Mouse (Mus musculus) thymus, postnatal 25 days (tissue): ENCODE results near the gene Pde10a.

Source experiments
- DNase-seq: peaks from one replicate; pipeline ENCODE4 v3.0.0; 2022

The Pde10a gene

DNA sequence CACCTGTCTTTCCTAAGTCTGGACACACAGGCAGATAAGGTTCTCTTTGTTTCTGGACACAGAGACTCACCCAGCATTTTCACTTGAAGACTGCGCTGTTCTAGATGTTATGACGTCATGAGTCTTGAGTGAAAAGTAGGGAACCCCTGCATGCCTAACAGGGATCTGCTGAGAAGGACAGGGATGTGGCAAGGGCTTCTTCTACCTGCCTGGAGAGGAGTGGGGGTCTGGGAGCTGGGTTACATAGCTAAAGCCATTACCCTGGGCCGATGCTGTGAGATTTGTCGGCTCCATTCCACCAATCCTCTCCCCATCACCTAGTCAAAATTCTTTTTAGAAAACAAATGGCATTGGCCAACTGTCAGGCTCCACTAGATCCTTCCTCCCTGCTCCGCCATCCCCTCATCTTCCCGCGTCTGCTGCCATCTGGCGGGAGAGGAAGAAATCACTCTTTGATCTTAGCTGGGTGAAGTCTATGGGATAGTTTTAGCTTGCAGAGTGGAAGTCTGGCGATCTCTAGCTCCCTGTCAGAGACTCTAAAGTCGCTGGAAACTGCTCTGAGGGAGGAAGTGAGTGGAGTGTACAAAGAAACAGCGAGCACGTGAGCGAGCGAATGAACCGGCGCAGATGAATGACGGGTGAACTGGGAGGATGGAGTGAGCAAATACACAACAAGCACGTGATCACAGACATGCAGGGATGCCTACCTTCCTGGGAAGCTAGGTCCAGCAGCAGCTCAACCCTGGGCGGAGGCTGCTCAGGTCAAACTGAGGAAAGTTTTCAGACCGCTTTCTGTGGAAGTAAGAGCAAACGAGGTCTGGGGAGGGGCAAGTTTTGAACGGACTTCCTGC, 67.5 kb downstream of the Pde10a start:
- peak; percentile 84 for DNase-seq

DNA sequence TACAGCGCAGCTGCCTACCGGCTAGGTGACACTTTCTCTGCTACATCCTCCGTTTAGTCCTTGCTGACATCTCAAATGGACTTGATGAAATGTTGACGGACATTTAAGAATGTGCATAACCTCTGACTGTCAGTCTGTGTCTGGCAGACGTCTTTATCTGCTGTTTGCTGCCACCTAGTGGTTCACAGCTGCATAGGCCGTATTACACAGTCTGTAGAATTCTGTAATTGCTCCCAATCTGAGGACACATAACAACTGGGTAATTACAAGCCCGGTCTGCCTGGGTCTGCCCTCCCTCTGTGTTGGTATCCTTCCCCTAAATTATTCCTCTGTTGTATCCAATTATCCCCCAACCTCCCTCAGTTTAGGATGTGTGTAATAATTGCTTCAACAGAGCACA, 72.6 kb downstream of the Pde10a start:
- DNase-seq, result peak; percentile 73

DNA sequence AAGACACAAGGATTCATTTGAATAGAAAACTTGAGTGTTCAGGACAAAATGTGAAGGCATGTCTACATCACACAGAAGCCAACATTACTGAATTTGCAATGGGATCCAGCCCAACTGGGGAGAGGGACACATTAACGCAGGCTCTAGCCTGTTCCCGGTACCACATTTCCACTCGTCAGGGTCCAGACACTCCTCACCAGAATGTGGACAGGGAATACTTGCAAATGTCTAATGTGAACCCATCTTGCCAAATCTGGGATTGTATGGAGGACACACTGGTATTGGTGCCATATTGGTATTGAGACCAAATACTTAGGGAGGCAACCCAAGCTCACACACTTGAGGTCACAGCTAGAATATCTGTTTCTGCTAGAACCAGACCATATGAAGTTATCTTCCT, 77.8 kb downstream of the Pde10a start:
- no peak for DNase-seq

DNA sequence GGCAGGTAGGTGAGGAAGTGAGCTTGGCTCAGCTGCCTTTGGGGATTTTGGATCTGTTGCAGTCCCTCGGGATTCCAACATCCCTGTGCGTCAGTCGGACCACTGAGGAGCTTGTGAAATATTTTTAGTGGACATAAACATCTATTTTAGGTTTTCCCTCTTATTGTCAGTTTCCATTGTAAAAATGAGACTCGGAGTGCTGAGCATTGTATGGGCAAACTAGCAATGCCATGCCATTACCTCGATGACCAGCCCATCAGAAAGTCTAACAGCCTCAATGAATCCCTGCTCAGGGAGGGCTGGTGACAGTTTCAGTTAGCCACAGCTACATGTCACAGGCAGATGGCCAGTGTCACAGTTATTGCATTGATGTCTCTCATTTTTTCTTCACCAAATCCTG, 80.7 kb downstream of the Pde10a start:
- DNase-seq, result no peak

DNA sequence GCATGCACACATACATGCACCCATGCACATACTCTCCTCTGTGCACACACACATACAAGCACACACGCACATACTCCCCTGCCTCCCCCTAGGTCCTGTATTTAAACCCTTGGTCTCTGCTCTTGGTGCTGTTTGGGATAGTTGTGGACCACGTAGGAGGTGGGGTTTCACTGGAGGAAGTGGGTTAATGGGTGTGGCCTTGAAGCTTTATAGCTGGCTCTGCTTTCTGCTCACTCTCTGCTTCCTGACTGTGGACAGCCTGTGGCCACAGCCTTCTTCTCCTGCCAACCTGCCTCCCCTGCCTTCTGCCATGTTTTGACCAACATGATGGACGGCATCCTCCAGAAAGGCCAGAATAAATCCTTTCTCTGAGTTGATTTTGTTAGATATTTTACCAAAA, 81.5 kb downstream of the Pde10a start:
- no peak for DNase-seq

DNA sequence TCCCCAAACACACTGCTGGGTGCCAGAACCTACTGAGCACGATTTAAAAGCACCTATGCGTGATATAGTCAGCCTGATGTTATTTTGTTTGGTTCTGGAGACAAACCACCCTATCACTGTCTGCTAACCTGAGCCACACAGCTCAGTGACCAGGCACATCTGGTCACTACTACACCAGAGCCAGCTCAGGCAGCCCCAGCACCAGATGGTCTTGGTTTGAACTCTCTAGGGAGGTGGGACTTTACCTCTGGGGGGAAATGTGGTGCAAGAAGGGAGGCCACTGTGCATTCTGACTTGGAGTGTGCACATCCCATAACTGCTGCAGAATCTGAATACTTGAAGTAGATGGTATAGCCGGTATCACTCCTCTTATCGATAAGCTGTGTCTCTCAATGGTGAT, 86.7 kb downstream of the Pde10a start:
- no peak for DNase-seq

DNA sequence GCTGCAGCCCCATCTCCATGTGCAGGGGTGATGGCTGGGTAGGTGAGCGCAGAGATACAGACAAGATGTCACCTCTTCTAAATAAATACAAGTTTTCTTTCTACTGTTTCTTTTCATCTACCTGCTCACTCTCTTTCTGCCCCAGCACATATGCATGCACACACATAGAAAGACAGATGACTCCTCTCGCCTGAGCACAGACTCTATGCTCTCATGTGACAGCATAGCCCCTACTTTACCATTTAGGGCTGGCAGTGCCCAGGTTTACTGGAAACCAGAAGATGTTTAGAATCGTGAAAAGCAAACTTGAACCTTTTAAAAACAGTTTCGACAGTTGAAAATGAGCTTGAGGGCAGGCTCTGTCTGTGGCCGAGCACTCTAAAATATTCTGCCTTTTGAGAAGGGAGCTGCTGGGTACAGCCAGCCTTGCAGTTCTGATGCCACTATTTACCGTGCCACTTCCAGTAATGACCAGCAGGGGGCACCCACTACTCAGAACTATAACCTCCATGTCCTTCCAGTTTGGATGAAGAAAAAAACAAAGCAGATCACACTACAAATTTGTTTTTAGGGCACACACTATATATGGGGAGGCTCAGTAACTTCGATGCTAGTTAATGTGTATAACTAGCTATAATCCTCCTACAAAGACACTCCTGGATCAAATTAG, 88.8 kb downstream of the Pde10a start:
- peak; percentile 74 for DNase-seq

DNA sequence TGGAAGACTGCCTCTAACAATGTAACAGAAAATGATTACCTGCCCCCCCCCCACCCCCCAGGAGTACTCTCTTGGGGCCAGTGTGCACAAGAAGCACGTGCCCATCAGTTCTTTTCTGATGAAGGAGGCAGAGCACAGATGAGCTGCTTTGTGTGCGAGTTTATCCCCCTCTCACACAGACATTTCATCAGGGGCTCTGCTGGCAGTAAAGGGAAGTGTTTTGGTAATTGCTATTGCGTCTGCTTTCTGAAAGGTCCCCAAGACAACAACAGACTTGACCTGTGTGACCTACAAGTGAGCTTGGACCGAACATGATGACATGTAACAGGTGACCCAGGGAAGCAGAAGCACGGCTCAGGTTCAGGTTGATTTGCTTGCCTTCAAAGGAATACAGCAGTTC, 95.2 kb downstream of the Pde10a start:
- DNase-seq, result no peak

DNA sequence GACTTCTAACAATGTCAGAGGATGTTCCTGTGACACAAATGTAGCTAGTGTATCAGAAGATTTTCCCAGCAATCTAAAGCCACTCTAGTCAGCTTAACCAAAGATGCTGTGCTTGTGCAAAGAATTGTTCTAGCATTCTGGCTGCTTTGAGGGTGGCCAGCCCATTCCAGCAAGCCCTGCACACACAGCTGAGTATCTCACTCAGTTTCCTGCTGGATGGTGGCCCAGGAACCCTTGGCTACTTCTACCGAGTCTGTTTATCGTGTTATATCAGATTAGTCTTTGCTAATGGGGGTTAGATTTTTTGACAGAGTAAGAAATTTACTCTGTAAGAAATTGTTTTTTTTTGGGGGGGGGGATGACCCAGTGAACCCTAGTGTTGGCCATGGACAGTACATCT, 95.9 kb downstream of the Pde10a start:
- DNase-seq, result no peak

DNA sequence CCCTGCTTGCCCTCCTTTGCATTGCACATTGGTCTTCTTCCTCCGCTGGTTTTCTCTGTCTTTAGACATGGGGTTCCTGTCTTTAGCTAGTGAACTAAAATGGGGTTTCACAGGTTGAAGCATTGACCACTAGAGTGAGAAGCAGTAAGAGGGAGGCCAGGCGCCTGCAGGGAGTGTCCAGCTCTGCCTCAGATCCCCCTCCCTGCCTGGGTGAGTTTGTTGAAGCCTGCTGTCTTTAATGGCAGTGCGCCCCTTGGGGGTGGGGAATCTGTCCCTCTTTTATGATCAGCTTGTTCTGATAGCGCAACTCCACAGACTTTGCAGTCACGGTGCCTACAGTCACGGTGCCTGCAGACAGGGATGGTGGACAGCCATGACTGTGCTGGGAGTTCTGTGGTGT, 96.7 kb downstream of the Pde10a start:
- no peak for DNase-seq

DNA sequence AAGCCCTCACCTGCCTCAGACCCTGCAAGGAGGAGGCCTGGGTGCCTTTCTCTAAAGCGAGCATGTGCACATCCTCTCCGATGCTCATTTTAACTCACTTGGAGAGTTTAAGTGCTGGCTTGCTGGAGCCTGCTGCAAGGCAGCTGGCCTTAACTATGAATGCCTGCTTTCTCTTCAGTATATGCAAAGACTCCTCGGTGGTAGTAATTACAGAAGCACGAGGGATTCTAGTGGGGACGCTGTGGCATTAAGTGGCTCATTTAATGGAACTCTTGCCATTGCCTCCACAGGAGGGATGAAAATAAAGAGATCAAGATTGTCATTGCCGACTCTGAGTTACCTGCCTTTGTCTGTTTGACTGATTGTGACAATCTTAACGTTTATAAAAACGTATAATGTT, 101.2 kb downstream of the Pde10a start:
- DNase-seq, result no peak

DNA sequence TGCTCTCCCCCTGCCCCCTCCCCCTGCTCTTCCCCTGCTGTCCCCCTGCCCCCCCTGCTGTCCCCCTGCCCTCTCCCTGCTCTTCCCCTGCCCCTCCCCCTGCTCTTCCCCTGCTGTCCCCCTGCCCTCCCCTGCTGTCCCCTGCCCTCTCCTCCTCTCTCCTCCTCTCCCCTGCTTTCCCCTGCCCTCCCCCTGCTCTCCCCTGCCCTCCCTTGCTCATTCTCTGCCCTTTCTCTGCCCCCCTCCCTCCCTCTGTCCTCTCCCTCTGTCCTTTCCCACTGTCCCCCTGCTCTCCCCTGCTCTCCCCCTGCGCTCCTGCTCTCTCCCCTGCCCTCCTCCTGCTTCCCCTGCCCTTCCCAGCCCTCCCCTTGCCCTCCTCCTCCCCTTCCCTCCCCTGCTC, 106.5 kb downstream of the Pde10a start:
- no peak for DNase-seq

DNA sequence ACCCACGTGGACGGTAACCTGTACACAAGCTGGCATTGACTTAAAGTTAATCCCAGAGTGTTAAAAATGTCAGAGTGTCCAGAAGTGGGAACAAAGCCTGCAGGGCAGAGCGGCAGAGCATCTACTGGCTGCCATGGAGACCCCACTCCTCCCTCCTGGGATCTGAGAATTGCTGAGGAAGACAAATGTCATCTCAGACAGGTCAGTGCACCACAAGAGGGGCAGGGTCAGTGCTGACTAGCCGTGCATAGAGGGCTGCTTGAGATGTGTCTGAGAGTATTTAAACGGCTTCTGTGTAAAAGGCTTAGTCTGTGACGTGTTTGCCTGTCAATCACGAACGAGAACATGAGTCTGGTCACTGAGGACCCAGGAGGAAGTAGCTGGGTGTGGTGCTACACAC, 108.4 kb downstream of the Pde10a start:
- no peak for DNase-seq

DNA sequence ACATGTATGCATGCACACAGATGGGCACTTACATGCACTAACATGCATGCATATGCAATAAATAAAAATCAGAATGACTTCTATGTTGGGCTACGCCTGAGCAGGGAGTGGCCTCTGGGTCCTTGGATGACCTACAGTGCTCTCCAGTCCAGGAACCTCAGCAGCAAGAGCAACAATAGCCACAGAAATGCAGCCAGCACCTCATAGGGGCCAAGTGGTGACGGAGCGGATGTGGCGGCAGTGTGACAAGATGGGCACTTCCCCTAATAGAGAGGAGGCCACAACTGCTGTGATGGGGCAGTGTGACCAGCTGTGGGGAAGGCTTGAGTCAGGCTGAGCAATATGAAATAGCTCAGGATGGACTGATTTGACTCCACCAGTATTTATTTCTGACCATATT, 109.3 kb downstream of the Pde10a start:
- no peak for DNase-seq

DNA sequence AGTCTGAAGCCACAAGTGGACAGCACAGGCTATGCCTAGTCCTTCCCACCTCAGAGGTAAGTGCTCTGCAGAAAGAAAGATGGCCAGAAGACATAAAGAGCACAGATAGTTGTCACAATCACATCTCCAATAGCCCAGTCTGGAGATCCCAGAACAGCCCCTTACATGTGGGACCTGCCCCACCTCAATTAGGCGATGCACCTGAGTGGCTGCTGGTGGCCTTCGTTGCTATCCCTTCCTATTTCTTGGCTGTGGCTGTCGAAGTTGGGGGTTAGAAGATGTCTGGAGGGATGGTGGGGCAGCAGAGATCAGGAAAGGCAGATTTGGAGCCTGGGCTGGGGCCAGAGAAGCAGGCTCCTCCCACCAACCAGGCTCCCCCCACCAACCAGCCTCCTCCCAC, 111.1 kb downstream of the Pde10a start:
- no peak for DNase-seq

DNA sequence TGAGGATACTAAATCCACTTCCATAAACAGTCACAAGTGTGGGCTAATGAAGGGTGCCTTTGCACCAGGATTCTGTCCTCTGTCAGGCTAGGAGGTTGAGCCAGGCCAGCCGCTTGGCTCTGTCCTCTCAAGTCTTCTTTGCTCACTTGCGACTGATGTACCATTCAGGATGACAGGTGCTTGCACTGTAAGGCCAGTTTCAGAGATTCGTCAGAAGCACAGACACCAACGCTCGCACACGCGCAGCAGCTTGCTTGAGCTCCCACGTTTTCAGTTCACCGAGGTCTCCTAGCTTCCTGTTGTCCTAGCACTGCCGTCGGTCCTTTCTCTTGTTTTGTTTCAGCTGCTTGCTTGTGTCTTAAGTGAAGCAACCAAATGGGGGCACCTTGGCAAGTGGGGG, 111.5 kb downstream of the Pde10a start:
- no peak for DNase-seq

DNA sequence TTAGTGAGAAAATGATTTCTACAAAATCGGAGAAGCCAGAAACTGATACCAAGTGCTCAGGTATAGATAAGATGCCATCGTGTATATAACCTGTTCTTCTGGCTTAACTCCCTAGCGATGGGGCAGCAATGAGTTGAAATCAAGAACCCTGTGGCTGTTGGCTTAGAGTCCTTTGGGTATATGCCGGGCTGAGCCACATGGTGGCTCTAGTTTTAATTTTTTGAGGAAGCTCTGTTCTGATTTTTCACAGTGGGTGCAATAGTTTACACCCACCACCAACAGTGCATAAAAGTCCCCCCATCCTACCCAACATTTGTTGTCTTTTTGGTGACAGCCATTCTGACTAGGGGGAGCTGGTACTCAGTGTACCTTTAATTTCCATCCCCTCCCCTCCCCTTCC, 112.0 kb downstream of the Pde10a start:
- no peak for DNase-seq

DNA sequence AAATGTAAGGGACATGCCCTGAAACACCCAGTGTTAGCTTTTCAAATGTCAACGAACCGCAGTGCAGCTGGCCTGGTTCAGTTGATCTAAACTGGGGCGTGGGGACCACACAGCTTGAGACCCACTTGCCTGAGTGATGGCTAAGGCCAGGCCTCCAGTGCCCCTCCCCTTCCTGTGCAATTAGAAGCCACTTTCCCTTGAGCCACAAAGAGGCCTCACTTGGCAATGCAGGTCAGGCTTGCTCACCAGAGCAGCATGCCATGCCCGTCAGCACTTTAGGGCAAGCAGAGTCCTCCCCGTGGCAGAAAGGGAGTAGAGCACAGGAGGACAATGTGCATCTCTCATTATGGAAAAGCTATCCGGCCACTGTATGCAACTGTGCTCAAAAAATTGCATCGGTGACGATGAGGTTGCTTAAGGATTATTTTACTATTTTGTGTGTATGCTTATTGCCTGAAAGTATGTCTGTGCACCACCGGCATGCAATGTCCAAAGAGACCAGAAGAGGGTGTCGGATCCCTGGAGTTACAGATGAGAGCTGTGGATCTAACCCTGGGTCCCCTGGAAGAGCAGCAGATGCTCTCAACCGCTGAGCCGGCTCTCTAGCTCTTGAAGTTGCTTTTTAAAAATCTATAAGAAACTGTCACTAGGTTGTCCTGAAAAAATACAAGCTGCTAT, 114.7 kb downstream of the Pde10a start:
- DNase-seq, result peak; percentile 8

DNA sequence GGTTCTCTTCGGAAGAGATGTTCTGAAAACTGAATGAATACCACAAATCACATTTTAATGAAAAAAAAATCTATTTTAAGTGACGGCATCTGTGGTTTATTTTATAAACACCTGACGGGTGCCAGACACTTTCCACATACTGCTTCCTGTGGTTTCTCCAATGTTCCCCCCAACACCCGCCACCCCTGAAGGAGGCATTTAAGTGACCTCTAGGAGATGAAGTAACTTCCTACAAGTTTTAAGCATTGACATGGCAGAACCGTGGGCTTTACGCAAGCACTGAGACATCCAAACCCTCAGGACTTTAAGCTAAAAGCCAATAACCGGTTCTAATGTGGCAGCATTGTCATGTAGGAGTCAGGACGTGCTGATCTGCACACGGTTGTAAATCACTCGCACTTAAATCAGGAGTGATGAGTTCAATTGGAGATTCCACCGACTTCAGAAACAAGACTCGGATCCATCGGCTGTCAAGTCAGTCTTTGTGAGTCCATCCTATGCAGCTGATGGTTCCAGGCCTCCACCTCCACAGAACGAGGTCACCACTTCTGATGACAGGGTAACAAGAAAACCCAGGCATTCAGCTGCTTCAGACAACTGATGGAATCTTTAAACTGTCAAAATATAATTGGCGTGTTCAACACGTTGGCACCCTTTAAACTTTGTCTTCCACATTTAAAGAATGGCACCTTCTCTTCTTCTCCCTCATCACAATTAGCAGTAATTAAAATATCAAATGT, 115.7 kb downstream of the Pde10a start:
- DNase-seq, result no peak

DNA sequence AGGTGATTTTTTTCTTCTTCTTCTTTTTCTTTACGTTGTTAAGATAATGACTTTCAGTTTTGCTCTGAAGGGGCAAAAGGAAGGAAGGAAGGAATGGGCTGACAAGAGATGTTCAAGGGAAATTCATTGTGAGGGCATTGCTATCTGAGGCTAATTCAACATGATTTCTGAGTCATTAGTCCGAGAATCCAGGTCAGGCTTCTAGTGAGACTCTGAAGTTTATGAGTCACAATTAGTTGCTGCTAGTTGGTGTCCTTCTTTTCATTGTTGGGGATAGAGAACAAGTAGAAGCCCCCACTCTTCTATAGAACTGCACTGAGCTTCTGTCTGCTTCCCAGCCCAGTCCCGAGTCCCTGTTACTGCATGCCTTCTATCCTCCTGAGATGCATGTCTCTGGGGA, 116.3 kb downstream of the Pde10a start:
- DNase-seq, result no peak

DNA sequence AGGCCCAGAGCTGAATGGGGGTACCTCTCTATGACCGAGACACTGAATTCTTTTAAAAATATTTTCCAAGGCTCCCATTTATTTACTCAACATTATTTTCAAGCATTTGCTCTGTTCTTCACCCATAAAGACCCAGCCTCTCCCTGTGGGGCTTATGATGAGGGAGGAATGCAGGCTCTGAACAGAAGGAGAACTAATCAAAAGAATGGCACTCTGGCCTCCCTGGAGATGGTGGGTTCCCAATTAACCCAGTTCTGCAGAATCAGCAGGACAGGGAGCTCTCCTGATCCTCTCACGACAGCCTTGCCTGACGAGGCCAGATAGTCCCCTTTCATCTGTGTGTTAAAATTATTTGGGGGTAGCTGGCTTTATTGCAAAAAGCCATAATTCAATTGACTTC, 117.2 kb downstream of the Pde10a start:
- DNase-seq, result no peak

DNA sequence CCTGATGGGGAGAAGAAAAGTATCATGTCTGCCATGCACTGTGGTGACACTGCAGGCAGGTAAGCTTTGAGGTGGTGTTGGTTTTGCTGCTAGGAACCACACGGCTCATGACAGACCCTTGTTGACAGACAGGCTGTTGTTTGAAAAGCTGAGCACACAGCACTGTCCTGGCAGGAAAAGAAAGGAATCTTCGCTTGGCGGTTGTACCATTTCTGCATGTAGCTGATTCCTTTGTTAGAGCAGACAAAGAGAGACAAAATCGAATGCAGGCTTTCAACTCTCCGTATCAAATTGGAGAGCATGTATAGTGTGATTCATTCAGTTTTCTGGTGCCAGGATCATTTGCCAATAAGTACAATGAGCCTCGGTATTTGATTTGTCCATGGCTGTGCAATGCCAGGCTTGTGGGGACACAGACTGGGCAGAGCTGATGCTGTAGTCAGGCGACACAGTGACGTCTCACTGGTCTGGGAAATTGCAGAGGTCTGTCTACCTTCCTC, 122.2 kb downstream of the Pde10a start:
- DNase-seq, result no peak

DNA sequence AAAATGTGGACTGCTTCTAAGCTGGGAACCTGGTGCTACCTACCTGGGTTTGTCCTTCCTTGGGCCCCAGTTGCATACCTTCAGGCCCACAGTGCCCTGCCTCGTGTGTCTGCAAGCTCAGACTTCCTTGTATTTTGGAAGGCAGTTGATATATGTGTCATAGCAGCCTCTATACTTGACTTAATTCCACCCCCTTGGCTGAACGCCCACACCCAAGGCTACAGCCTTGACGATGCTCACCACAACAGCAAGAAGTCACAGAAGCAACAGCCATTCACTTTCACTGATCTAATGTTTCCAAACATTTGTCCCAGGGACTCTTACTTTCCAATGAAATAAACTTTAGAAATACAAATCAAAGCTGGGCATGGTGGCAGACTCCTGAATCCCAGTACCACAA, 123.1 kb downstream of the Pde10a start:
- DNase-seq, result no peak
